Mouse (Mus musculus) heart, postnatal 0 days (tissue): ENCODE data around the gene Samd15. TPM values are rescaled to one million over a fixed set of nuclear protein-coding genes. Genes with fewer than 3 reads are reported as not detected.

Source experiments
- ATAC-seq: fragments of 200-750 bp; cut with Nextera tagmentation; 2 replicates; pipeline ENCODE4 v1.8.0; 2017; ENCODE audit warnings: low read depth, moderate number of reproducible peaks, moderate library complexity; ENCODE audit not compliant: insufficient read depth
- DNase-seq: peaks from one replicate; pipeline ENCODE4 v3.0.0-alpha.2; 2016; ENCODE audit warnings: low spot score
- H3K27ac ChIP-seq: fragments of 300-500 bp; sonication (generic); 2 replicates; pipeline ENCODE4 v1.5.1; 2014; ENCODE audit warnings: low read depth, mild to moderate bottlenecking
- H3K27me3 ChIP-seq: fragments of 300-500 bp; sonication (generic); 2 replicates; pipeline ENCODE4 v1.6.1; 2014; ENCODE audit warnings: low read length, mixed read lengths; ENCODE audit not compliant: control insufficient read depth, insufficient read depth
- H3K36me3 ChIP-seq: fragments of 300-500 bp; sonication (generic); replicated peaks from 2 replicates; pipeline ENCODE4 v1.6.1; 2014; ENCODE audit warnings: low read length, mixed read lengths; ENCODE audit not compliant: control insufficient read depth, insufficient read depth
- H3K4me1 ChIP-seq: fragments of 300-500 bp; sonication (generic); 2 replicates; pipeline ENCODE4 v1.6.1; 2014; ENCODE audit warnings: antibody characterized with exemption; ENCODE audit not compliant: control insufficient read depth, insufficient read depth
- H3K4me2 ChIP-seq: fragments of 300-500 bp; sonication (generic); 2 replicates; pipeline ENCODE4 v1.6.1; 2014; ENCODE audit warnings: low read depth, mild to moderate bottlenecking, low read length, moderate library complexity
- H3K4me3 ChIP-seq: fragments of 300-500 bp; sonication (generic); 2 replicates; pipeline ENCODE4 v1.5.1; 2014; ENCODE audit warnings: low read depth, low read length
- H3K9ac ChIP-seq: fragments of 300-500 bp; sonication (generic); replicated peaks from 2 replicates; pipeline ENCODE4 v1.6.1; 2014; ENCODE audit warnings: low read depth, low read length, mixed read lengths
- H3K9me3 ChIP-seq: fragments of 300-500 bp; sonication (generic); replicated peaks from 2 replicates; pipeline ENCODE4 v1.6.1; 2016; ENCODE audit warnings: low read length; ENCODE audit not compliant: control insufficient read depth
- CTCF ChIP-seq: IDR thresholded peaks from 2 replicates; pipeline ENCODE4 v1.5.1; 2016; ENCODE audit warnings: antibody characterized with exemption, control low read depth, low read depth
- EP300 ChIP-seq: IDR thresholded peaks from 2 replicates; pipeline ENCODE4 v1.6.1; 2016; ENCODE audit warnings: antibody characterized with exemption, low read depth
- WGBS: fragments of 180-500 bp; shearing (Covaris S2); extraction: QIAGEN DNeasy Blood & Tissue Kit; methylation state at CpG from one replicate; pipeline ENCODE4 v1.1.7; 2014; 5-methylcytosine and 5-hydroxymethylcytosine counted together
- polyA plus RNA-seq: library from polyadenylated mRNA; unstranded; fragments of >200 nt; fragmentation: Nextera tagmentation; extraction: Ambion mirVana; gene quantifications from 2 replicates; pipeline ENCODE4 v1.2.1, GENCODE M21; 2015
- total RNA-seq: library from RNA; depleted of rRNA; stranded (reverse); fragments of >200 nt; gene quantifications from 2 replicates; pipeline ENCODE4 v1.2.3, GENCODE M21; 2014; ENCODE audit warnings: low replicate concordance; rRNA removed

Gene Samd15
- total and polyA plus RNA-seq, 2 experiments from 2014 or later, result 0.46 TPM; not detected in 1

DNA sequence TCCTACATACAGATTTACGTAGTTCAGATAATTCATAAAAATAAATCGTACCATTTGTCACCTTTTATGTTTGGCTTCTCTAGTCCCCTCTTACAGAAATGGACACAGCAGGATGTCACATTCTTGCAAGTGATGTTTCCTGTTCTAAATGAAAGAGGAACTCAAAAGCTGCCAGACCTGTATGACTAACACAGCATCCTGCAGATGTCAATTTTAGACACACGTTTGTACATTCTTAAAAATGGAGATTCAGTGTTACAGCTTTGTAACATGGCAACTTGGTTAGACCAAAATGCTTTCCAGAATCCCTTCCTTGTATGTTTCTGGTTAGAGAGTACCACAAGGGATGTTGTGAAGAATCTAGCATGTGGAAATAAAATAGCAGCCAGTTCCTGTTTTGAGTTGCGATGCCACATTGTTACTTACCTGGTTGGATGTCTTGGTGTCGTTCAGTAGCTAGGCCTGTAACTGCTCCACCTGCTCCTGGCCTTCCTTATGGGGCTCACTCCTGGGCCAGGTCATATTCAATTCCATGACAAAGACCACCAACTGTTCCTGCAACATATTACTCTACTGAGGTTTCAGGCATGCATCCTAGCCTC is 37.5 kb downstream of the Samd15 start:
- Histone ChIP-seq H3K4me3 (no peak overlapping the region), H3K4me1 (no peaks in the 10 kb centered on the region), H3K36me3 (peaks cover 39% of the 10 kb centered on the region), H3K27ac (no peak overlapping the region), H3K9me3 (no peaks in the 10 kb centered on the region), H3K27me3 (no peaks in the 10 kb centered on the region), H3K4me2 (no peak overlapping the region), H3K9ac (no peak overlapping the region)
- ATAC-seq, result no peak
- DNase-seq, result no peak
- TF ChIP-seq EP300, result no peak
- TF ChIP-seq CTCF, result no peak
- WGBS, result 77% methylated on average over 5 of the region's 5 CpGs

DNA sequence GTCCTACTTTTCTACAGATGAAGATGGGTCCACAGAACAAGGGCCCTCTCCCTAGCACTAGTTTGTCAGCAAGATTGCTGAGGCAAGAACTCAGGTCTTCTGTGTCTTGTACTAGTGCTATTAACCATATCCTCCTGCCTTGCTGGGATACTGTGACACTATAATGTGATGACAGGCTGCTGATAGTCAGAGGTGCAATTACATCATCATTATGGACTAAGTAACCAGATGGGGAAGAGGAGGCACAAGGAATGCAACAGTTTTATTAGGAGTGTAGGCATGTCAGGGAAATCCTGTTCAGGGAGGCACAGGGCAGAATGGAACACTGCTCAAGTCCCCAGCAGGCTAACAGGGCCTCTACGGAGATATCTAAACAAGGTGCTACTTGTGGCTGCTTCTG is 39.1 kb downstream of the Samd15 start, which contains the start of gene Noxred1:
TSS of gene Noxred1 (minus strand) at position 101 of the 400 bp plus-strand sequence.
- H3K4me1 ChIP-seq, result no peaks in the 10 kb centered on the region
- no peak within 1 kb of the TSS for H3K27ac ChIP-seq
- ATAC-seq (no peak; the same call in 1 of the 2 replicates), DNase-seq (peak; percentile 13)
- H3K27me3 ChIP-seq, result no peaks in the 10 kb centered on the region
- WGBS, result 32% methylated on average over 1 of the region's 1 CpGs
- no peak within 1 kb of the TSS for H3K4me2 ChIP-seq
- H3K9ac ChIP-seq, result no peak within 1 kb of the TSS
- no peaks in the 10 kb centered on the region for H3K9me3 ChIP-seq
- peaks cover 50% of the 10 kb centered on the region for H3K36me3 ChIP-seq
- TF ChIP-seq EP300 (no peak), CTCF (no peak)
- H3K4me3 ChIP-seq, result no peak within 1 kb of the TSS

DNA sequence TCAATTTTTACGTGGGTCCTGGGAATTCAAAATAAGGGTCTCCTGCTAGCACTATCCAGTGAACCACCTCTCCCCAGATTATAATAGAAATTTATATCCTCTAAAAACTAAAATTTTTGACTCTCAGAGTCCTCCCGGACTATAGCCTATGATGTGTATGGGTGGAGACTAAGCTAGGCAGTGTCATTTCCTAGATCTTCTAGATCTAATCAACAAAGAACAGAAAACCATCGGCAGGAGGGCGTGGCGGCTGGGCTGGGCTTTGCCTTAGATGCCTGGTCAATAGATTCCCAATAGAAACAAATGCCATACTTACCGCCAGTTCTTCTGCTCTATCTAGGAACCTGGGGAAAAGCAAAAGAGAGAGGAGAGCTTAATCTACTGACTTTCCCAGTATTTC is 50.6 kb downstream of the Samd15 start:
- Histone ChIP-seq H3K9me3 (no peaks in the 10 kb centered on the region), H3K9ac (no peak overlapping the region), H3K4me1 (no peaks in the 10 kb centered on the region), H3K27ac (no peak overlapping the region), H3K4me3 (no peak overlapping the region), H3K4me2 (no peak overlapping the region), H3K27me3 (no peaks in the 10 kb centered on the region), H3K36me3 (peaks cover 88% of the 10 kb centered on the region)
- TF ChIP-seq CTCF (no peak), EP300 (no peak)
- ATAC-seq, result no peak
- no peak for DNase-seq
- WGBS, result 89% methylated on average over 6 of the region's 6 CpGs

DNA sequence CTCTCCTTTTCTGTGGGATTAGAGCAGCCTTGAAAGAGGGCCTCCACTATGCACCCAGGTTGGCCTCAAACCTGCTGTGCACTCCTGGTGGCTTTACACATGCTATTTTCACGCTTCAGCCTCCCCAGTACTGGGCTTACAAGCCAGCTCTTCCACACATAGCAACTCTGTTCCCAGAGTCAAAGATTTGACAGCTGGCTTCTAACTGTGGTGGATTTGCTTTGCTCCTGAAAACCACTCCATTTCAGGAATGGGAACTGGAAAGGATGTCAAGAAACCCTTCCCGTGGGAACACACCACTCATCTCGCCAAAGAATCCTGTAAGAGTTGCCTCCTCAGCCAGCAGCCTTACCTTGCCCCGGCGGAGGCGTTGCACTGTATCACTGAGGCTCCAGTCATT is 54.4 kb downstream of the Samd15 start:
- H3K4me1 ChIP-seq, result no peaks in the 10 kb centered on the region
- H3K4me3 ChIP-seq, result no peak overlapping the region
- no peak overlapping the region for H3K27ac ChIP-seq
- DNase-seq (no peak), ATAC-seq (no peak)
- no peak overlapping the region for H3K9ac ChIP-seq
- 90% methylated on average over 6 of the region's 6 CpGs for WGBS
- peaks cover 93% of the 10 kb centered on the region for H3K36me3 ChIP-seq
- TF ChIP-seq CTCF (no peak), EP300 (no peak)
- no peak overlapping the region for H3K4me2 ChIP-seq
- no peaks in the 10 kb centered on the region for H3K27me3 ChIP-seq
- no peaks in the 10 kb centered on the region for H3K9me3 ChIP-seq

DNA sequence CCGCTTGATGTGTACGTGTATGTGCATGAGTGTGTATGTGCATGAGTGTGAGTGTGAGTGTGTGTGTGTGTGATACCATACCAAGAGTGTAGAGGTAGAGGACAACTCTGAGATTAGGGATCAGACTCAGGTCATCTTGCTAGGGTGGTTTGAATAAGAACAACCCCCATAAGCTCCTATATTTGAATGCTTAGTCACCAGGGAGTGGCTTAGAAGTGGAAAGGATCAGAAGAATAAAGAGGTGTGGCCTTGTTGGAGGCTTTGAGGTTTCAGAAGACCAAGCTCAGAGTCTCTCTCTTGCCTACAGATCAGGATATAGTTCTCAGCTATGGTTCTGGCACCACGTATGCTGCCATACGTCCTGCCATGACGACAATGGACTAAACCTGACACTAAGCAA is 57.1 kb downstream of the Samd15 start:
- Histone ChIP-seq H3K4me3 (no peak overlapping the region), H3K27me3 (no peaks in the 10 kb centered on the region), H3K4me1 (no peaks in the 10 kb centered on the region), H3K4me2 (no peak overlapping the region), H3K36me3 (peaks cover 85% of the 10 kb centered on the region), H3K27ac (no peak overlapping the region), H3K9me3 (no peaks in the 10 kb centered on the region), H3K9ac (no peak overlapping the region)
- DNase-seq (no peak), ATAC-seq (no peak)
- WGBS, result 93% methylated on average over 5 of the region's 5 CpGs
- TF ChIP-seq CTCF (no peak), EP300 (no peak)

DNA sequence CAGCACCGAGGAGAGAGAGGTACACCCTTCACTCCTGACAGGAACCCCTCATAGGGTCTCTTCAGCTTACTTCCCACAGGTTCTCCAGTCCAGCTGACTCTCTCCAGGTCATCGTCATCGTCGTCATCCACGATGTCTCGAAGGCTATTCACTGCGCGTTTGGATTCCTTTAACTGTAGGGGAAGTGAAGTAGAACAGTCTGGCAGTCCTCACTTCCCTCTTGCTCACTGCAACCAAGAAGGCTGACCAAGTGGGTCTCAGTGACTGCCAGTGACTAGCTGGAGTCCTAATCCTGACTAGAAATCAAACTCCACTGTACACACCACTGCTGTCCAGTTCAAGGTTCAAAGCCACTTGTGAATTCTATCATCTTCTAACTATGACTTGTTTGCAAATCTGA is 61.0 kb downstream of the Samd15 start:
- no peak overlapping the region for H3K9ac ChIP-seq
- no peaks in the 10 kb centered on the region for H3K9me3 ChIP-seq
- H3K4me3 ChIP-seq, result no peak overlapping the region
- 0 out of 2 replicates have a peak, but pooled peaks cover 3% of the 10 kb centered on the region for H3K4me1 ChIP-seq
- ATAC-seq, result no peak
- DNase-seq, result no peak
- TF ChIP-seq EP300 (no peak), CTCF (no peak)
- H3K27ac ChIP-seq, result no peak overlapping the region
- 96% methylated on average over 8 of the region's 8 CpGs for WGBS
- no peak overlapping the region for H3K4me2 ChIP-seq
- H3K27me3 ChIP-seq, result no peaks in the 10 kb centered on the region
- peaks cover 72% of the 10 kb centered on the region for H3K36me3 ChIP-seq

Other genes starting within 250 kb of the Samd15 start
- gene Zdhhc22, start 209.3 kb upstream of the Samd15 start, total RNA-seq, result not detected in 2 replicates
- 0.05 TPM in 1 of 2 replicates, not detected in the other for gene Zdhhc22, start 209.3 kb upstream of the Samd15 start, polyA plus RNA-seq
- not detected in 2 replicates for gene Tmem63c, start 178.4 kb upstream of the Samd15 start, total RNA-seq
- not detected in 2 replicates for gene Tmem63c, start 178.4 kb upstream of the Samd15 start, polyA plus RNA-seq
- 0.12 TPM in 1 of 2 replicates, not detected in the other for gene Ngb, start 97.2 kb upstream of the Samd15 start, total RNA-seq
- 0.11 TPM in 1 of 2 replicates, not detected in the other for gene Ngb, start 97.2 kb upstream of the Samd15 start, polyA plus RNA-seq
- gene Gstz1, start 52.6 kb upstream of the Samd15 start, total RNA-seq, result 39.6 and 62.9 TPM in 2 replicates
- 33.8 and 36.2 TPM in 2 replicates for gene Gstz1, start 52.6 kb upstream of the Samd15 start, polyA plus RNA-seq
- gene Pomt2, start 51.8 kb upstream of the Samd15 start, total RNA-seq, result 22.7 and 25.3 TPM in 2 replicates
- gene Pomt2, start 51.8 kb upstream of the Samd15 start, polyA plus RNA-seq, result 6.5 and 7.7 TPM in 2 replicates
- 3.7 and 3.9 TPM in 2 replicates for gene Tmed8, start 731 bp downstream of the Samd15 start, total RNA-seq
- 0.62 and 0.89 TPM in 2 replicates for gene Tmed8, start 731 bp downstream of the Samd15 start, polyA plus RNA-seq
- not detected in 2 replicates for gene Noxred1, start 39.0 kb downstream of the Samd15 start, total RNA-seq
- 0.30 and 0.37 TPM in 2 replicates for gene Noxred1, start 39.0 kb downstream of the Samd15 start, polyA plus RNA-seq
- 34.1 and 40.4 TPM in 2 replicates for gene Vipas39, start 66.5 kb downstream of the Samd15 start, total RNA-seq
- 29.2 and 31.4 TPM in 2 replicates for gene Vipas39, start 66.5 kb downstream of the Samd15 start, polyA plus RNA-seq
- 80.7 and 93.4 TPM in 2 replicates for gene Ahsa1, start 66.8 kb downstream of the Samd15 start, total RNA-seq
- gene Ahsa1, start 66.8 kb downstream of the Samd15 start, polyA plus RNA-seq, result 109 and 113 TPM in 2 replicates
- 0.31 TPM in 1 of 2 replicates, not detected in the other for gene Ism2, start 100.0 kb downstream of the Samd15 start, total RNA-seq
- 0.20 and 0.30 TPM in 2 replicates for gene Ism2, start 100.0 kb downstream of the Samd15 start, polyA plus RNA-seq
- 23.5 and 66.6 TPM in 2 replicates for gene Sptlc2, start 188.6 kb downstream of the Samd15 start, total RNA-seq
- gene Sptlc2, start 188.6 kb downstream of the Samd15 start, polyA plus RNA-seq, result 65.1 and 67.0 TPM in 2 replicates
- 123 and 224 TPM in 2 replicates for gene Slirp, start 244.2 kb downstream of the Samd15 start, total RNA-seq
- gene Slirp, start 244.2 kb downstream of the Samd15 start, polyA plus RNA-seq, result 288 and 307 TPM in 2 replicates
- gene Alkbh1, start 244.3 kb downstream of the Samd15 start, total RNA-seq, result 26.2 and 26.6 TPM in 2 replicates
- 14.3 and 17.7 TPM in 2 replicates for gene Alkbh1, start 244.3 kb downstream of the Samd15 start, polyA plus RNA-seq